Mouse (Mus musculus): ENCODE measurements at regions not wholly inside any gene's neighbourhood (a gene's known extent, or its start where the extent isn't known, plus 50 kb on each side); places are given as distances from the start of the nearest gene placed in this dataset.
A peak's percentile ranks its signal among the peaks of the same experiment; 100 is the strongest.

GRCm38 (mm10) chr5:119248626-119249025, 421.8 kb upstream of the Tbx3 start:
- H3K4me3 ChIP-seq (ENCODE audit: low read depth, low read length) = no peak overlapping the region
- H3K36me3 ChIP-seq (ENCODE audit: control insufficient read depth, insufficient read depth, low read length) = no peaks in the 10 kb centered on the region
- no peaks in the 10 kb centered on the region for H3K4me1 ChIP-seq (ENCODE audit: control insufficient read depth, insufficient read depth, low read length)
- H3K27ac ChIP-seq (replicated peaks; ENCODE audit: low read depth, low read length) = no peak overlapping the region
- H3K27me3 ChIP-seq (replicated peaks; ENCODE audit: control insufficient read depth, insufficient read depth, low read length) = no peaks in the 10 kb centered on the region; the same call in 1 of the 2 replicates
- DNase-seq (ENCODE audit: low spot score) = no peak
- no peak for ATAC-seq (ENCODE audit: low read depth)
- no peaks in the 10 kb centered on the region for H3K9me3 ChIP-seq (ENCODE audit: control insufficient read depth, low read length)
- H3K4me2 ChIP-seq (ENCODE audit: low read depth, low read length) = no peak overlapping the region
- H3K9ac ChIP-seq (ENCODE audit: low read depth, low read length) = no peak overlapping the region
- 82% methylated on average over 6 of the region's 6 CpGs for WGBS

DNA sequence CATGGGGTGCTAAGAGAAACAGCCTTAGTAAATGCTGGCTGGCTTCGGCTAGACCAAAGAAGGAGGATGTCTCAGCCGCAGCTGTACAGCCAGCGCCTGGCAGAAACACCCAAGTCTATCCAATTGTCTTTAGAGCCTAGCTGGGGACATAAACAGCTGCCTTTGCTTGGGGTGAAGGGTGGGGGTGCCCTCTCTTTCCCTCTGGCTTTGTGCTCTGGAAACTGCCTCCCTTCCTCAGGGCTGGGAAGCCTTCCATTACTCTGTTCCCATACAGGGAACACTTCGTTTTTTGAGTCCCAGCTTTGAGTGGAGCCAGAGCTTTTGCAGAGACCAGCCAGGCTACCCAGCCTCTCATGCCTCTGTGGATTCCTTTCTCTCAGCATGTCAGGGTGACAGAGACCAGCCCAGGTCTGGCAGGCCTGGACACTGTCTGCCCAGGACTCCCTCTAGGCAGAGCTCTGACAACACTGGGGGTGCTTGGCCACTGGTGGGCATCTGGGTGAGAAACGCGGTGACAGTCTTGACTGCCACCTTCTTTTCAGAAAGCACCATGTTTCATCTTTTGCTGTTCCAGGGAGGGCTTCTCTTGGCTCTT, 421.2 kb upstream of the Tbx3 start:
- no peak overlapping the region for H3K9ac ChIP-seq (ENCODE audit: low read depth, low read length)
- ATAC-seq (ENCODE audit: low read depth) (no peak), DNase-seq (ENCODE audit: low spot score) (no peak)
- H3K4me2 ChIP-seq (ENCODE audit: low read depth, low read length) = no peak overlapping the region
- no peak overlapping the region for H3K27ac ChIP-seq (replicated peaks; ENCODE audit: low read depth, low read length)
- no peaks in the 10 kb centered on the region; the same call in 1 of the 2 replicates for H3K27me3 ChIP-seq (replicated peaks; ENCODE audit: control insufficient read depth, insufficient read depth, low read length)
- 77% methylated on average over 6 of the region's 6 CpGs for WGBS
- no peaks in the 10 kb centered on the region for H3K9me3 ChIP-seq (ENCODE audit: control insufficient read depth, low read length)
- no peaks in the 10 kb centered on the region for H3K36me3 ChIP-seq (ENCODE audit: control insufficient read depth, insufficient read depth, low read length)
- no peak overlapping the region for H3K4me3 ChIP-seq (ENCODE audit: low read depth, low read length)
- H3K4me1 ChIP-seq (ENCODE audit: control insufficient read depth, insufficient read depth, low read length) = no peaks in the 10 kb centered on the region

GRCm38 (mm10) chr5:119251311-119252047, 419.0 kb upstream of the Tbx3 start:
- Histone ChIP-seq H3K9me3 (ENCODE audit: control insufficient read depth, low read length) (no peaks in the 10 kb centered on the region), H3K27me3 (replicated peaks; ENCODE audit: control insufficient read depth, insufficient read depth, low read length) (no peaks in the 10 kb centered on the region; the same call in 1 of the 2 replicates), H3K4me2 (ENCODE audit: low read depth, low read length) (no peak overlapping the region), H3K27ac (replicated peaks; ENCODE audit: low read depth, low read length) (no peak overlapping the region), H3K4me1 (ENCODE audit: control insufficient read depth, insufficient read depth, low read length) (no peaks in the 10 kb centered on the region), H3K9ac (ENCODE audit: low read depth, low read length) (0 out of 2 replicates have a peak overlapping the region, but pooled peaks have one; percentile 34), H3K4me3 (ENCODE audit: low read depth, low read length) (no peak overlapping the region), H3K36me3 (ENCODE audit: control insufficient read depth, insufficient read depth, low read length) (no peaks in the 10 kb centered on the region)
- ATAC-seq (ENCODE audit: low read depth) = no peak
- 27% methylated on average over 9 of the region's 9 CpGs for WGBS
- DNase-seq (ENCODE audit: low spot score) = no peak

DNA sequence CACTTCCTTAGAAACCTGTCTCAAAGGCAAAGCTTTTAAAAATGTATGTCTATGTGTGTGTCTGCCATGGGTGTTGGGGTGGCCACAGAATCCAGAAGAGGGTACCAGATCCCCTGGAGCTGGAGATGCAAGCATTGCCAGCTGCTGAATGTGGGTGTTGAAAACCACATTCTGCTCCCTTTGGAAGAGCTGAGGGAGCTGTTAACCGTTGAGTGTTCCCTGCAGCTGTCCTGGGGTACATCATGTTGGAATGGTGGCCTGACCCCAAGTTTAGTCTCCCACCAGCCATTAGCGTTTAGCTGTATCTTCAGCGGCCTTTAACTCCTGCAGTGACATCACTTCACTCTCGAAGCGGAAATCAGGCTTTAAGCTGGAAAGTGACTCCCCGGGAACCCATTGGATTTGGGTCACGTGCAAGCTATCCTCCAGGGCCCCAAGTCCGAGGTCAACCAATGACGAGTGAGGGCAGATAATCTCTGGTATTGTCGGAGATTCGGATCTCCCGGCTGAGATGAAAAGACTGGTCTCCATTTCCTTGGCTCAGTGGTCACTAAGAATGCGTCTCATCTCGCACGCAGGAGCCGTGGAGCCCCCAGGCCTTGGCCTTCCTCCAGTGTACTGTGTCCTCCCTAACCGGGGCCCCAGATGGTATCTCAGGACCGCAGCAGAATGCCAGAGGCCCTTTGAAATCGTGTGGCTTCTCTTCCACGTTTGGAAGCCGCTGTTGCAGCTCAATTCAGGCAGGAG, 412.9 kb upstream of the Tbx3 start:
- WGBS = 36% methylated on average over 21 of the region's 21 CpGs
- peak; percentile 47; the same call in 1 of the 2 replicates for ATAC-seq (ENCODE audit: low read depth)
- Histone ChIP-seq H3K36me3 (ENCODE audit: control insufficient read depth, insufficient read depth, low read length) (no peaks in the 10 kb centered on the region), H3K4me2 (ENCODE audit: low read depth, low read length) (no peak overlapping the region), H3K9me3 (ENCODE audit: control insufficient read depth, low read length) (no peaks in the 10 kb centered on the region), H3K9ac (ENCODE audit: low read depth, low read length) (peak overlapping the region; percentile 19; the same call in 1 of the 2 replicates), H3K4me1 (ENCODE audit: control insufficient read depth, insufficient read depth, low read length) (peaks cover 10% of the 10 kb centered on the region; the same call in 1 of the 2 replicates), H3K27ac (replicated peaks; ENCODE audit: low read depth, low read length) (peak overlapping the region; percentile 28; the same call in 1 of the 2 replicates), H3K27me3 (replicated peaks; ENCODE audit: control insufficient read depth, insufficient read depth, low read length) (no peaks in the 10 kb centered on the region), H3K4me3 (ENCODE audit: low read depth, low read length) (no peak overlapping the region)
- DNase-seq (ENCODE audit: low spot score) = peak; percentile 73

DNA sequence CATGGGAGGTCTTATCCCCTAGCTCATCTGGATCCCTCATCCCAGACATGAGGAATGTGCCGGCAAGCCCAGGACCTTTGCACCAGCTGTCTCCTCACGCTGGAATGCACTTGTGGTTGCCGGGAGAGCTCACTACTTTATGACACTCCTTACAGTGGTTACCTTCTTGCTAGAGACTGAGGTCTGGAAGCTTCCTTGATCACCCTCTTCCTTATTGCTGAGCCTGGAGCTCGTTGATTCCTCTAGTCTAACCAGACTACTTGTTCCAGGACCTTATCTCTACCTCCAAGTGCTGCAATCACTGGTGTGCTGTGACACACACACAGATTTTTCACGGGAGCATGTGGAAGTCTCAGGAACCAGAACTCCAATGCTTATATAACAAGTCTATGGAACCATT, 411.6 kb upstream of the Tbx3 start:
- no peak overlapping the region for H3K4me2 ChIP-seq (ENCODE audit: low read depth, low read length)
- H3K36me3 ChIP-seq (ENCODE audit: control insufficient read depth, insufficient read depth, low read length) = no peaks in the 10 kb centered on the region
- no peak overlapping the region for H3K4me3 ChIP-seq (ENCODE audit: low read depth, low read length)
- H3K27ac ChIP-seq (replicated peaks; ENCODE audit: low read depth, low read length) = no peak overlapping the region
- no peak for ATAC-seq (ENCODE audit: low read depth)
- peaks cover 10% of the 10 kb centered on the region; the same call in 1 of the 2 replicates for H3K4me1 ChIP-seq (ENCODE audit: control insufficient read depth, insufficient read depth, low read length)
- WGBS = 85% methylated on average over 5 of the region's 5 CpGs
- no peaks in the 10 kb centered on the region for H3K27me3 ChIP-seq (replicated peaks; ENCODE audit: control insufficient read depth, insufficient read depth, low read length)
- no peak overlapping the region for H3K9ac ChIP-seq (ENCODE audit: low read depth, low read length)
- H3K9me3 ChIP-seq (ENCODE audit: control insufficient read depth, low read length) = no peaks in the 10 kb centered on the region
- no peak for DNase-seq (ENCODE audit: low spot score)

- H3K9ac ChIP-seq (ENCODE audit: low read depth, low read length) = no peak overlapping the region
- DNase-seq (ENCODE audit: low spot score) = peak; percentile 95
- H3K4me3 ChIP-seq (ENCODE audit: low read depth, low read length) = peak overlapping the region; percentile 0; the same call in 1 of the 2 replicates
- H3K4me2 ChIP-seq (ENCODE audit: low read depth, low read length) = peak overlapping the region; percentile 25
- H3K4me1 ChIP-seq (ENCODE audit: control insufficient read depth, insufficient read depth, low read length) = peaks cover 6% of the 10 kb centered on the region; the same call in 1 of the 2 replicates
- H3K36me3 ChIP-seq (ENCODE audit: control insufficient read depth, insufficient read depth, low read length) = no peaks in the 10 kb centered on the region
- 36% methylated on average over 20 of the region's 20 CpGs for WGBS
- no peaks in the 10 kb centered on the region for H3K27me3 ChIP-seq (replicated peaks; ENCODE audit: control insufficient read depth, insufficient read depth, low read length)
- peak; percentile 92 for ATAC-seq (ENCODE audit: low read depth)
- H3K9me3 ChIP-seq (ENCODE audit: control insufficient read depth, low read length) = no peaks in the 10 kb centered on the region
- H3K27ac ChIP-seq (replicated peaks; ENCODE audit: low read depth, low read length) = peak overlapping the region; percentile 90
Measured at GRCm38 (mm10) chr5:119265149-119265890, 405.1 kb upstream of the Tbx3 start.

DNA sequence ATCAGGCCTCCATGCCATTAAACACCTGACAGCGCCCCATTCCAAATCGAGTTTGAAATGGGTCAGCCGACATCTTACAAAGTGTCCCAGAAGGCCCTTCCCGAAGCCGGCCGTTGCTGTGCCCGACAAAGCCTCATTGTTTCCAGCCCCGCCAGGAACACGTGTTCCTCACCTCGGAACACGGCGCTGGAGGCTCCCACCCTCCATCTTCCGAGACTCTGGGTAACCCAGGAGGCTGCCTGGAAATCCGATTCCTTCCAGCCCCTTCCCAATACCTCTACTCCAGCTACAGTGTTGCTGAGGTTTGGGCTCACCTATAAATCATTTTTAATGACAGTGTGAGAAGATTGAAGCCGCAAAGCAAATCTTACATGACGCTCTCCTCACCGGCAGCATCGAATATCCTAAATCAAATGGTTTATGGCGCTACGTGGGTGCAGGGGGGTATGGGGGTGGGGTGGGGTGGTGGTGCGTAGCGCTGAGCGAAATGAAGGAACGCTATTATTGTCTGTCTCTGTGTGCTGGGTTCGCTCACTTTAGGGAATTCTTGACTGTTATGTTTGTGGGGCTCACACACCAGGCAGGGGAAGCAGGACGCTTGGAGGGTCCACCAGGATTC, 399.1 kb upstream of the Tbx3 start:
- Histone ChIP-seq H3K9me3 (ENCODE audit: control insufficient read depth, low read length) (no peaks in the 10 kb centered on the region), H3K36me3 (ENCODE audit: control insufficient read depth, insufficient read depth, low read length) (no peaks in the 10 kb centered on the region), H3K9ac (ENCODE audit: low read depth, low read length) (no peak overlapping the region), H3K4me1 (ENCODE audit: control insufficient read depth, insufficient read depth, low read length) (no peaks in the 10 kb centered on the region; the same call in 1 of the 2 replicates), H3K27me3 (replicated peaks; ENCODE audit: control insufficient read depth, insufficient read depth, low read length) (no peaks in the 10 kb centered on the region), H3K27ac (replicated peaks; ENCODE audit: low read depth, low read length) (no peak overlapping the region), H3K4me3 (ENCODE audit: low read depth, low read length) (no peak overlapping the region), H3K4me2 (ENCODE audit: low read depth, low read length) (peak overlapping the region; percentile 28; the same call in 1 of the 2 replicates)
- WGBS = 62% methylated on average over 26 of the region's 26 CpGs
- ATAC-seq (ENCODE audit: low read depth) (no peak), DNase-seq (ENCODE audit: low spot score) (no peak)

- no peak overlapping the region for H3K27ac ChIP-seq (replicated peaks; ENCODE audit: low read depth, low read length)
- no peak overlapping the region for H3K4me3 ChIP-seq (ENCODE audit: low read depth, low read length)
- H3K4me1 ChIP-seq (ENCODE audit: control insufficient read depth, insufficient read depth, low read length) = no peaks in the 10 kb centered on the region; the same call in 1 of the 2 replicates
- ATAC-seq (ENCODE audit: low read depth) (no peak), DNase-seq (ENCODE audit: low spot score) (no peak)
- no peaks in the 10 kb centered on the region for H3K36me3 ChIP-seq (ENCODE audit: control insufficient read depth, insufficient read depth, low read length)
- H3K4me2 ChIP-seq (ENCODE audit: low read depth, low read length) = no peak overlapping the region
- 81% methylated on average over 7 of the region's 7 CpGs for WGBS
- H3K9ac ChIP-seq (ENCODE audit: low read depth, low read length) = no peak overlapping the region
- H3K27me3 ChIP-seq (replicated peaks; ENCODE audit: control insufficient read depth, insufficient read depth, low read length) = no peaks in the 10 kb centered on the region
- H3K9me3 ChIP-seq (ENCODE audit: control insufficient read depth, low read length) = no peaks in the 10 kb centered on the region
Measured at GRCm38 (mm10) chr5:119273203-119273602, 397.3 kb upstream of the Tbx3 start.

Data from embryonic facial prominence, embryonic 14.5 days (tissue).